In the genomic region with DNA sequence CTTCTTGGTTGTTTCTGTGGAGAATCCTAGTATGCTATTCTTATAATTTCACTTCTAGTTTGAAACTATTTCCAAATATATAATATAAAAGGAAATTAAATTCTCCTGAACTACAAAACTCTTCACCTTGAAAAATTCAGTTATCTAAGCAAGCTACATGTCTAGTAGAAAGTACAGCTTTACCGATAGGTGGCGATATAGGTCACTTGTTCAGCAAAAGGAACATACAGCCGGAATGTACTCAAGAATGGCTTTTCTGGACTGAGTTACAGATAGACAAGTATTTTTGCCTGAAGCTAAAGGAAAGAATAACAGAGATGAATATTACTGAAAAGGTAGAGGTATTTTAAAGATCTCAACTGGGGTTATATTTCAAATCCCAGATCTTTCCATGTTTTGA, we compare ENCODE assay signal across 9 mouse cellular contexts. TPM values are rescaled to one million over a fixed set of nuclear protein-coding genes. Genes with fewer than 3 reads are reported as not detected.
DNase-seq lines count a peak whose midpoint lies in the region; ATAC-seq lines count a peak whose summit lies in the region.
"Had no signal": no experiment of that assay in that cellular context is flagged by ENCODE, and none has a peak within 500 bp of the region (broad histone marks: within the 10 kb centered on the region; RNA-seq: fewer than 3 reads in every experiment).

No protein-coding gene starts in this region.

- no peak overlapping the region for H3K9ac ChIP-seq in limb, embryonic 13.5 days
- H3K9ac ChIP-seq: liver, embryonic 15.5 days had no signal

- no peak overlapping the region for H3K4me3 ChIP-seq in heart, embryonic 10.5 days
- no peak overlapping the region for H3K4me3 ChIP-seq in limb, embryonic 13.5 days
- H3K4me3 ChIP-seq: liver, embryonic 15.5 days had no signal

- no peaks in the 10 kb centered on the region for H3K36me3 ChIP-seq in heart, embryonic 10.5 days
- no peaks in the 10 kb centered on the region for H3K36me3 ChIP-seq in limb, embryonic 13.5 days
- H3K36me3 ChIP-seq: liver, embryonic 15.5 days had no signal

- 17% methylated on average over 3 of the region's 3 CpGs for whole genome bisulfite sequencing in heart, embryonic 10.5 days
- WGBS in limb, embryonic 13.5 days: 12% methylated on average over 3 of the region's 3 CpGs

- H3K27ac ChIP-seq in heart, embryonic 10.5 days: no peak overlapping the region
- no peak overlapping the region for H3K27ac ChIP-seq in limb, embryonic 13.5 days
- H3K27ac ChIP-seq: liver, embryonic 15.5 days had no signal

- H3K27me3 ChIP-seq in heart, embryonic 10.5 days (ENCODE audit: insufficient read depth, poor library complexity, severe bottlenecking): no peaks in the 10 kb centered on the region
- no peaks in the 10 kb centered on the region for H3K27me3 ChIP-seq in limb, embryonic 13.5 days
- H3K27me3 ChIP-seq: liver, embryonic 15.5 days had no signal

- ATAC-seq in limb, embryonic 13.5 days (ENCODE audit: low FRiP score, low read depth): peak; percentile 61; the same call in 1 of the 2 replicates

- no peaks in the 10 kb centered on the region for H3K9me3 ChIP-seq in heart, embryonic 10.5 days
- H3K9me3 ChIP-seq in limb, embryonic 13.5 days: no peaks in the 10 kb centered on the region
- H3K9me3 ChIP-seq: liver, embryonic 15.5 days had no signal

- peaks cover 20% of the 10 kb centered on the region for H3K4me1 ChIP-seq in heart, embryonic 10.5 days
- peaks cover 17% of the 10 kb centered on the region for H3K4me1 ChIP-seq in limb, embryonic 13.5 days

- no peak overlapping the region for H3K4me2 ChIP-seq in limb, embryonic 13.5 days (replicated peaks)
- H3K4me2 ChIP-seq: liver, embryonic 15.5 days had no signal

- peak; percentile 47 for DNase-seq in heart, postnatal 4 days
- DNase-seq in heart, embryonic 10.5 days (ENCODE audit: low spot score): no peak
- DNase-seq in thymus, postnatal 0 days (ENCODE audit: low spot score): peak; percentile 83
- DNase-seq in thymus, adult 18-20 months: no peak
- peak; percentile 73 for DNase-seq in cerebellum, adult 9-10 months
- DNase-seq in skeletal muscle tissue, adult 2 months (ENCODE audit: low read depth, low spot score): peak; percentile 58
- no peak for DNase-seq in ovary, postnatal 36 days (ENCODE audit: low spot score)

RNA-seq across cellular contexts. Expression of gene Ralgps2, which starts 22.0 kb away (rescaled TPM):
- 10 to 100 TPM; 32.3 to 39.3 TPM for total RNA-seq in heart, postnatal 4 days (2021)
- 49.6 and 55.2 TPM in 2 replicates for polyA plus RNA-seq in heart, embryonic 10.5 days (2016; fragmentation: Nextera tagmentation; extraction: Ambion mirVana)
- 109 and 131 TPM in 2 replicates for polyA plus RNA-seq in thymus, postnatal 0 days (2015; fragmentation: Nextera tagmentation; extraction: Ambion mirVana)
- polyA plus RNA-seq in limb, embryonic 13.5 days (2015; fragmentation: Nextera tagmentation; extraction: Ambion mirVana): 71.2 and 72.8 TPM in 2 replicates

Comparison
In these comparisons a context has a peak if more than half of its experiments do, and no peak if none do; other contexts are left out.
1. DNase-seq: peak in heart, postnatal 4 days (single experiment), thymus, postnatal 0 days (single experiment), cerebellum, adult 9-10 months (single experiment) and skeletal muscle tissue, adult 2 months (single experiment); none in heart, embryonic 10.5 days (single experiment), thymus, adult 18-20 months (0 of 2) and ovary, postnatal 36 days (single experiment).